Mouse (Mus musculus) lung, postnatal 36 days (tissue): Measurements from ENCODE around the gene Pcp4l1.
"Not testable (repeated sequence)": the region's sequence is repeated elsewhere in the genome, so short reads cannot be mapped to it uniquely, and the experiment has no call there.

Source experiments
- DNase-seq: peaks from one replicate; pipeline ENCODE4 v3.0.0; 2022; ENCODE audit warnings: mixed read lengths

The Pcp4l1 gene

GRCm38 (mm10) chr1:171195887-171196397 lies at the start of gene Pcp4l1:
Pcp4l1 (minus strand) TSS chr1:171196268.
- DNase-seq: peak; percentile 76

- no peak for DNase-seq
Measured at GRCm38 (mm10) chr1:171245353-171245752, 49.3 kb upstream of the Pcp4l1 start.

- not testable (repeated sequence) for DNase-seq
Measured at GRCm38 (mm10) chr1:171241952-171242351, 45.9 kb upstream of the Pcp4l1 start.

GRCm38 (mm10) chr1:171240911-171241310 lies 44.8 kb upstream of the Pcp4l1 start:
- DNase-seq: no peak

GRCm38 (mm10) chr1:171239992-171240744 lies 44.1 kb upstream of the Pcp4l1 start:
- peak; percentile 73 for DNase-seq

GRCm38 (mm10) chr1:171238463-171238862 lies 42.4 kb upstream of the Pcp4l1 start:
- DNase-seq: peak; percentile 79

- no peak for DNase-seq
Measured at GRCm38 (mm10) chr1:171237438-171237837, 41.4 kb upstream of the Pcp4l1 start.

GRCm38 (mm10) chr1:171235791-171236190 lies 39.7 kb upstream of the Pcp4l1 start:
- DNase-seq: no peak

- DNase-seq: no peak
Measured at GRCm38 (mm10) chr1:171234538-171234937, 38.5 kb upstream of the Pcp4l1 start.

- DNase-seq: peak; percentile 65
Measured at GRCm38 (mm10) chr1:171234126-171234525, 38.1 kb upstream of the Pcp4l1 start, which contains the start of gene Fcer1g. Fcer1g (minus strand) TSS chr1:171234365.

GRCm38 (mm10) chr1:171232800-171233730 lies 37.0 kb upstream of the Pcp4l1 start:
- peak; percentile 83 for DNase-seq

GRCm38 (mm10) chr1:171232348-171232747 lies 36.3 kb upstream of the Pcp4l1 start:
- no peak for DNase-seq

- DNase-seq: peak; percentile 39
Measured at GRCm38 (mm10) chr1:171231844-171232243, 35.8 kb upstream of the Pcp4l1 start.

GRCm38 (mm10) chr1:171230215-171230614 lies 34.1 kb upstream of the Pcp4l1 start:
- no peak for DNase-seq

- DNase-seq: no peak
Measured at GRCm38 (mm10) chr1:171229750-171230149, 33.7 kb upstream of the Pcp4l1 start.

GRCm38 (mm10) chr1:171227879-171228278 lies 31.8 kb upstream of the Pcp4l1 start:
- DNase-seq: no peak

GRCm38 (mm10) chr1:171226780-171227179 lies 30.7 kb upstream of the Pcp4l1 start:
- no peak for DNase-seq

- DNase-seq: no peak
Measured at GRCm38 (mm10) chr1:171224857-171225256, 28.8 kb upstream of the Pcp4l1 start, which contains the start of gene Apoa2. Apoa2 (plus strand) TSS chr1:171225054.

- peak; percentile 64 for DNase-seq
Measured at GRCm38 (mm10) chr1:171223796-171224195, 27.7 kb upstream of the Pcp4l1 start.

GRCm38 (mm10) chr1:171223168-171223567 lies 27.1 kb upstream of the Pcp4l1 start:
- peak; percentile 29 for DNase-seq

GRCm38 (mm10) chr1:171222238-171223155 lies 26.4 kb upstream of the Pcp4l1 start, which contains the start of gene Tomm40l:
Tomm40l (minus strand) TSS chr1:171222514.
- DNase-seq: peak; percentile 99
